Mouse (Mus musculus) ES-E14 (cell line): ENCODE results near the gene Pdzd8. TPM values are rescaled to one million over a fixed set of nuclear protein-coding genes. Genes with fewer than 3 reads are reported as not detected.

Source experiments
- DNase-seq: peaks from one replicate; pipeline ENCODE4 v3.0.0-alpha.2; 2013; ENCODE audit warnings: low read depth, low spot score
- H3K27ac ChIP-seq: 2 replicates; pipeline ENCODE4 v1.5.1; 2012; ENCODE audit warnings: low read depth, mild to moderate bottlenecking, low read length, moderate library complexity, mixed read lengths; ENCODE audit not compliant: poor library complexity, insufficient read depth, severe bottlenecking
- H3K36me3 ChIP-seq: 2 replicates; pipeline ENCODE4 v1.6.1; 2012; ENCODE audit warnings: mild to moderate bottlenecking, low read length, moderate library complexity, mixed read lengths; ENCODE audit not compliant: control insufficient read depth, poor library complexity, insufficient read depth, severe bottlenecking
- H3K4me1 ChIP-seq, 2 experiments: fragments of 150-350 bp in 1 of 2; sonication (generic) in 1 of 2; 2 replicates each; pipeline ENCODE4 v1.6.1; 2012; ENCODE audit warnings: low read length in 2 of 2, mild to moderate bottlenecking in 1 of 2, mixed read lengths in 1 of 2; ENCODE audit not compliant: control insufficient read depth in 2 of 2, insufficient read depth in 2 of 2, poor library complexity in 1 of 2
- H3K4me3 ChIP-seq, 2 experiments: fragments of 150-350 bp in 1 of 2; sonication (generic) in 1 of 2; 2 replicates each; pipeline ENCODE4 v1.5.1; 2012; ENCODE audit warnings: low read length in 2 of 2, low read depth in 1 of 2, mild to moderate bottlenecking in 1 of 2, mixed read lengths in 1 of 2; ENCODE audit not compliant: insufficient read depth in 1 of 2, poor library complexity in 1 of 2, severe bottlenecking in 1 of 2
- H3K9ac ChIP-seq: 2 replicates; pipeline ENCODE4 v1.6.1; 2012; ENCODE audit warnings: low read depth, mild to moderate bottlenecking, low read length, mixed read lengths; ENCODE audit not compliant: poor library complexity, insufficient read depth, severe bottlenecking
- H3K9me3 ChIP-seq: fragments of 150-350 bp; sonication (generic); 2 replicates; pipeline ENCODE4 v1.6.1; 2012; ENCODE audit warnings: low read depth, mild to moderate bottlenecking, low read length; ENCODE audit not compliant: control insufficient read depth, insufficient read depth
- CHD2 ChIP-seq: IDR thresholded peaks from 2 replicates; pipeline ENCODE4 v1.6.1; 2014; ENCODE audit warnings: mild to moderate bottlenecking, low read depth, low read length, inconsistent platforms
- HCFC1 ChIP-seq: IDR thresholded peaks from 2 replicates; pipeline ENCODE4 v1.6.1; 2012; ENCODE audit warnings: low read length, inconsistent platforms, borderline replicate concordance; ENCODE audit not compliant: insufficient read depth
- MAFK ChIP-seq: IDR thresholded peaks from 2 replicates; pipeline ENCODE4 v1.6.1; 2014; ENCODE audit warnings: mild to moderate bottlenecking, low read depth, low read length, inconsistent platforms; ENCODE audit not compliant: insufficient read depth
- ZC3H11A ChIP-seq: IDR thresholded peaks from 2 replicates; pipeline ENCODE4 v1.6.1; 2012; ENCODE audit warnings: low read depth, mild to moderate bottlenecking, inconsistent platforms, low read length, borderline replicate concordance
- ZNF384 ChIP-seq: IDR thresholded peaks from 2 replicates; pipeline ENCODE4 v1.6.1; 2012; ENCODE audit warnings: low read depth, low read length, inconsistent platforms
- in situ Hi-C, 2 experiments: fragments of 600-800 bp; cut with MboI; formaldehyde crosslinking; loops; one replicate each; pipeline ENCODE4 v1.15.1; 2025; ENCODE audit warnings: low sequenced_read_pairs in 2 of 2, inconsistent platforms in 1 of 2; ENCODE audit not compliant: unreplicated experiment in 2 of 2
- total RNA-seq: library from RNA; depleted of rRNA; stranded (reverse); fragments of 300-350 nt; gene quantifications from 2 replicates; pipeline ENCODE4 v1.2.3, GENCODE M21; 2012; rRNA removed

Pdzd8 gene
- total RNA-seq, 1 experiment = 54.0 TPM

DNA sequence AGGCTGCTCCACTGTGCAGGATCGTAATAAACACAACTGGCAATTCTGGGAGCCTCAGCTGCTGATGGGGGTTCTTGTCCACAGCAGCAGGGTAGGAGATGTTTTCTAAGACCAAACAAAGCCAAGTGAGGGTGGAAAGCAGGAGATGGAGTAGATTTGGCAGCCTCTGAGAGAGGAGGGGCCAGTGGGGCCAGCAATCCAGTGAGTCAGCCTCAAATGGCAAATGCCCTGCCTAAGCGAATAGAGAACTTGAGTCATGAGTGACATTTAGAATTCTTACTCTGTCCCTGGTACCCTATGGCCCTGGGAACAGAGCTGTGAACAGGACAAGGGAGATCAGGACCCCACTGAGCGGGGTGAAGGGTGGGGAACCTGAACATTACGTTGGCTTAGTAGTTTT is 97.4 kb downstream of the Pdzd8 start:
- H3K4me3 ChIP-seq = no peak overlapping the region
- H3K4me1 ChIP-seq = no peaks in the 10 kb centered on the region
- TF ChIP-seq CHD2 (no peak), HCFC1 (no peak), ZC3H11A (no peak), ZNF384 (no peak), MAFK (no peak)
- no peak overlapping the region for H3K27ac ChIP-seq
- no peak overlapping the region for H3K9ac ChIP-seq
- H3K36me3 ChIP-seq = no peaks in the 10 kb centered on the region
- H3K9me3 ChIP-seq = no peaks in the 10 kb centered on the region
- in situ Hi-C loops = no loop called here
- no peak for DNase-seq

Other genes starting within 250 kb of the Pdzd8 start
- gene Vax1, start 175.7 kb downstream of the Pdzd8 start, total RNA-seq = not detected in 2 replicates
- gene Kcnk18, start 126.6 kb downstream of the Pdzd8 start, total RNA-seq = 0.11 and 0.18 TPM in 2 replicates
- 0.18 and 0.21 TPM in 2 replicates for gene Slc18a2, start 84.9 kb downstream of the Pdzd8 start, total RNA-seq
- 262 and 538 TPM in 2 replicates for gene Rps12-ps3, start 23.5 kb downstream of the Pdzd8 start, total RNA-seq
- gene Emx2, start 112.6 kb upstream of the Pdzd8 start, total RNA-seq = 0.36 TPM in 1 of 2 replicates, not detected in the other